Mouse (Mus musculus): Measurements from ENCODE around the gene Efcab2.
A peak's percentile ranks its signal among the peaks of the same experiment; 100 is the strongest.

The Efcab2 gene

DNA sequence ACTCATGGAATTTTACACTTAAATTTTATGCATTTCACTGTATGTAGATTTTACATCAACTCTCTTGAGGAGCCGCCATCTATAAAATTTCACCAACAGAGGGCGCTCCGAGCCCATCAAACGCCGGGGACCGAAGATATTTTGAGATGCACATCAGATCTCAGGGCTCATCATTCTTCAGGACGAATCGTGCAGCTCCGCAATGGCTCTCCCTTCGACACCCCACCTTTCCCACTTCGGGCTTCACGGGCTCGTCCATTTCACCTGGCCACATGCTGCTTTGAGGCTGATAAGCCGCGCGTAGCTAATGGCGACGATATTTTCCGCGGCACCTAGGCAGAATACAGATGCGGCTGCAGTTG, 121.3 kb downstream of the Efcab2 start:
- Histone ChIP-seq H3K9me3 (ENCODE audit: low read length) (no peaks in the 10 kb centered on the region), H3K27me3 (ENCODE audit: insufficient read depth, low read length) (peaks cover 57% of the 10 kb centered on the region), H3K36me3 (ENCODE audit: insufficient read depth, low read length) (no peaks in the 10 kb centered on the region), H3K4me1 (replicated peaks; ENCODE audit: low read depth, low read length) (peaks cover 28% of the 10 kb centered on the region), H3K4me3 (replicated peaks; ENCODE audit: low read length) (peak overlapping the region; percentile 82)
- TF ChIP-seq NANOG (IDR thresholded peaks at IDR 0.05; ENCODE audit: borderline replicate concordance, low read length) (no peak), CTCF (conservative IDR thresholded peaks at IDR 0.05; ENCODE audit: low read length) (peak; percentile 39)

DNA sequence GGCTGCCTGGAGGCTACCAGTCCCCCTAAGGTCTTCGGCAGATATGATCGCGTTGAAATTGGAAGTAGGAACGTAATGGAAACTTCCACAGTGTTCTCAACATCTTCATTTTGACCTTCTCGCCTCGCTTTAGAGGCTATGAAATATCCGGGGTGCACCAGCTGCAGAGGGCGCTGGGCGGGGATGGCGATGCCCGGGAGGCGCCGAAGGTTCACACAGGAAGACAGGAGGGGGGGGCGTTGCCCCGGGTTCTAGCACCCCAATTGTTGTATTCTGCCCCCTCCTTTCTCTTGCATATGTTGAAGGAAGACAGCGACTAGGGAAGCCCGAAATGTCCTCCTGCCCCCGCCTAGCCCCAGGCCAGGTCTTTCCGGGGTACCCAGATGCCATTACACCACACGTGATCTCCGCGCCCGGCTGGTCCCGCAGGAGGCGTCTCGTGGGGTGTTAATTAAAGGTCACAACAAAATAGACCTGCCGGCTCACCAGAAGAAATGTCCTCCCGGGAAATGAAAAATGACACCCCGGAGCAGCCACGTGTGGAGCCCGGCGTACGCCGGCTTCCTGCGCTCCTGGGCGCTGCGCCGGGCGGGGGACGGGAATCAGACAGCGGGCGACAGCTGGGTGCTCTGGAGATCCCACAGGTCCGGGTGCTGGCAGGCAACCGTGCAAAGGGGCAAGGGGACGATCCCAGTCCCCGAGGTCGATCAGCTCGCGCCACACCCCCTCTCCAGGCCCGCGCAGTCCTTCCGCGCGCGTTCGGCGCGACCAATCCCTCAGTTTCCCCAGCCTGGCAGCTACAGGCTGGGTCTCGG, 121.9 kb downstream of the Efcab2 start:
- peak overlapping the region; percentile 82 for H3K4me3 ChIP-seq (replicated peaks; ENCODE audit: low read length)
- H3K27me3 ChIP-seq (ENCODE audit: insufficient read depth, low read length): peaks cover 63% of the 10 kb centered on the region
- peaks cover 28% of the 10 kb centered on the region for H3K4me1 ChIP-seq (replicated peaks; ENCODE audit: low read depth, low read length)
- TF ChIP-seq NANOG (IDR thresholded peaks at IDR 0.05; ENCODE audit: borderline replicate concordance, low read length): no peak
- no peak for TF ChIP-seq POU5F1 (IDR thresholded peaks at IDR 0.05; ENCODE audit: borderline replicate concordance, low read length)
- no peak for TF ChIP-seq CTCF (conservative IDR thresholded peaks at IDR 0.05; ENCODE audit: low read length)
- no peaks in the 10 kb centered on the region for H3K36me3 ChIP-seq (ENCODE audit: insufficient read depth, low read length)
- no peaks in the 10 kb centered on the region for H3K9me3 ChIP-seq (ENCODE audit: low read length)

DNA sequence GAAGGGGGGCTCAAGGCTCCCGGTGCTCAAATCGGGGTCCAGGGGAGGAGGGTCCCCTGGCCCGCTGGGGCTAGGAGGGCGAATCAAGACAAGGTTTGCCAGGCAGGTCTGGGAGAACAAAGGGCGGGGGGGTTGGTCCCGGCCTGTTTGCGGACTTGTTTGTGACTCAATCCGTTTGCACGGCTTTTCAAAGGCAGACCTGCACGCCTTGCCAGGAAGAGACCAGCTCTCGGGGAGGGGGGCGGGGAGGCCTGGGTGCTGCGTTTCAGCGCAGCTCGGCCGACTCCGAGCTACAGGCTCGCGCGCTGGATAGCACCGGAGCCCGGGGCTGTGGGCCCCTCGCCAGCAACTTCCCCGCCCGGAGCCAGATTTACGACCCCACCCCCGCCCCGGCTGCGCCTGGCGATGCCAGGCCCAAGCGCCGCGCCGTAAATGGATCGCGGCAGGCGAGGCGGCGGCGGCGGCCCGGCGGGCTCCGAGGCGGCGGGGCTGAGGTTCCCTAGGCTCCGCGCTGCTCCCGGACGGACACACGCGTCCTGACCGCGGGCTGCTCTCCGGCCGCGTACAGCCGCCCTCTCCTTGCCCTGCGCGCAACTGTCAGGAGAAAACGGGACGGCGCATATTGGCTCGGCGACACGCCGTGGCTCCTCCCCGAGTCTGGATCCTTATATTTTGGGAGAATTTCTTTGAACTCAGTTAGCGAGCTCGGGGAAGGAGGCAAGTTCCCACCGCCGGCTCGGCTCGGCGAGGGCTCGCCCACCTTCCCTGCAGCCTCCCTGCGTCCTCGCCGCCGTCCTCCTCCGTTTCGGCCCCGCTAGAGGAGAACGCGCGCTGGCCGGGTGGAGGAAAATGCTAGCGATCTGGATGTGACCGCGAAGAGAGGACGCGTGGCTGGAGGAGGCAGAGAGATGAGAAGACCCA, 122.8 kb downstream of the Efcab2 start, which contains the start of gene Kif26b:
Gene Kif26b (plus strand): TSS at position 695 of the 921 bp plus-strand sequence.
- peak within 1 kb of the TSS; percentile 82 for H3K4me3 ChIP-seq (replicated peaks; ENCODE audit: low read length)
- H3K9me3 ChIP-seq (ENCODE audit: low read length): no peaks in the 10 kb centered on the region
- H3K36me3 ChIP-seq (ENCODE audit: insufficient read depth, low read length): no peaks in the 10 kb centered on the region
- TF ChIP-seq POU5F1 (IDR thresholded peaks at IDR 0.05; ENCODE audit: borderline replicate concordance, low read length) (no peak), NANOG (IDR thresholded peaks at IDR 0.05; ENCODE audit: borderline replicate concordance, low read length) (no peak), CTCF (conservative IDR thresholded peaks at IDR 0.05; ENCODE audit: low read length) (no peak)
- peaks cover 69% of the 10 kb centered on the region for H3K27me3 ChIP-seq (ENCODE audit: insufficient read depth, low read length)
- peaks cover 28% of the 10 kb centered on the region for H3K4me1 ChIP-seq (replicated peaks; ENCODE audit: low read depth, low read length)

DNA sequence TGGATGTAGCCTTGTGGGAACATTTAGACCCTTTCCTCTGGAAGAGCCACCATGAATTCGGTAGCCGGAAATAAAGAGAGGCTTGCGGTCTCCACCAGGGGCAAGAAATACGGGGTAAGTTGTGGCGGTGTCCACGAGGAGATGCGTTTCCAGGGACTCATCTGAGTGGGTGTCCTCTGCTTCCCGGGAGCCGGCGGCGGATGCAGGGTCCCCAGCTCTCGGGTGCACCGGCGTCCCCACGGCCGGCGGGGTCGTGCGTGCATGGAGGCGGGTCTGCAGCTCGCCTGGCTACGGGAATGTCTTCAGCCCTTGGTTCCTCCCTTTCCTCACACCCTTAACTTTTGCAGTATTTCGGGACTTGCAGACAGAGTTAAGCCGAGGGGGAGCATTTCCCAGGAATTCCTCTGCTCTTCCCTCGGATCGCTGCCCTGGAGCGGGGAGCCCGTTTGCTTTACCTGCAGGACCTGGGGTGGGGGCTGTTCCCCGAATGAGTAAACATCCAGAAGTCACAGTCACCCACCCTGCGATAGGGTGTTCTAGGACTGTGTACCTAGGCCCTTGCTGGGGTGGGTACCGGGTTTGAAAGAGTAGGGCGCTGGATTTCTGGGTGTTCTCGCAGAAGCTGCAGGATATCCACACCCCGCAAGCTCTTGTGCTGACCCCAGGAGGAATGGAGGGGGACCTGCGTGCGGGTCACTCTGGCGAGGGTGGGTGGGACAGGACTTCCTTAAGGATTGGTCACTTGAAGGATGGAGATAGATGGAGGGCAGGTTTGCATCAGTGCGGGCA, 123.8 kb downstream of the Efcab2 start:
- Histone ChIP-seq H3K4me1 (replicated peaks; ENCODE audit: low read depth, low read length) (peaks cover 28% of the 10 kb centered on the region), H3K27me3 (ENCODE audit: insufficient read depth, low read length) (peaks cover 76% of the 10 kb centered on the region), H3K36me3 (ENCODE audit: insufficient read depth, low read length) (no peaks in the 10 kb centered on the region), H3K4me3 (replicated peaks; ENCODE audit: low read length) (peak overlapping the region; percentile 82), H3K9me3 (ENCODE audit: low read length) (no peaks in the 10 kb centered on the region)
- TF ChIP-seq CTCF (conservative IDR thresholded peaks at IDR 0.05; ENCODE audit: low read length) (no peak), POU5F1 (IDR thresholded peaks at IDR 0.05; ENCODE audit: borderline replicate concordance, low read length) (no peak), NANOG (IDR thresholded peaks at IDR 0.05; ENCODE audit: borderline replicate concordance, low read length) (no peak)

DNA sequence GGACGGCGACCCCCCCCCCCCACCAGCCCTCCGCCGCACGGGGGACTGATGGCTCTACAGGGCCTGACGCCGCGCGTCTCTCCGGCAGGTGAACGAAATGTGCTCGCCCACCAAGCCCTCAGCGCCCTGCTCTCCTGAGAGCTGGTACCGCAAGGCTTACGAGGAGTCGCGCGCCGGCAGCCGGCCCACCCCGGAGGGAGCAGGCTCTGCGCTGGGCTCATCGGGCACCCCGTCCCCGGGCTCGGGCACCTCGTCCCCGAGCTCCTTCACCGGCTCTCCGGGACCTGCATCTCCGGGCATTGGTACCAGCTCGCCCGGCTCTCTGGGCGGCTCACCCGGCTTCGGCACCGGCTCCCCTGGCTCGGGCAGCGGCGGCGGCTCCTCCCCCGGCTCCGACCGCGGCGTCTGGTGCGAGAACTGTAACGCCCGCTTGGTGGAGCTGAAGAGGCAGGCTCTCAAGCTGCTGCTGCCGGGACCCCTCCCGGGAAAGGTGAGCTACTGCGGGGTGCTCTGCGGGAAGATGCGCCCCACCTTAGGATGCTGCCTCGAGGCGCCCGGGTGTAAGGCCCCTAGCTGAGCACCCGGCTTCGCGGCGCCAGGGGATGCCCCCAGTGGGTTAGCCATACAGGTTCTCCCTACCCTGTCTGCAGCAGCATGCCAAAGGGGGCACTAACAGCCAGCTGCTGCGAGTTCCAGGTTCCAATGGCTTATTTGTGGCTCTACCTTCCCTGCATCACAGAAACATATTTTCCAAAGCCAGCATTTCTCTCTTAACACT, 124.6 kb downstream of the Efcab2 start:
- TF ChIP-seq NANOG (IDR thresholded peaks at IDR 0.05; ENCODE audit: borderline replicate concordance, low read length) (no peak), CTCF (conservative IDR thresholded peaks at IDR 0.05; ENCODE audit: low read length) (peak; percentile 24)
- Histone ChIP-seq H3K36me3 (ENCODE audit: insufficient read depth, low read length) (no peaks in the 10 kb centered on the region), H3K27me3 (ENCODE audit: insufficient read depth, low read length) (peaks cover 77% of the 10 kb centered on the region), H3K4me1 (replicated peaks; ENCODE audit: low read depth, low read length) (peaks cover 28% of the 10 kb centered on the region), H3K4me3 (replicated peaks; ENCODE audit: low read length) (peak overlapping the region; percentile 82), H3K9me3 (ENCODE audit: low read length) (no peaks in the 10 kb centered on the region)
